Mouse (Mus musculus) C2C12 (cell line): ENCODE results near the gene Ank.

Experiments
- CEBPB ChIP-seq: IDR thresholded peaks from one replicate; pipeline ENCODE4 v1.6.1; 2011; ENCODE audit warnings: low read depth, mild to moderate bottlenecking, control low read depth, moderate library complexity
- CTCF ChIP-seq: IDR thresholded peaks from one replicate; pipeline ENCODE4 v1.5.1; 2011; ENCODE audit not compliant: control insufficient read depth, insufficient read depth, insufficient read length
- FOSL1 ChIP-seq: IDR thresholded peaks from one replicate; pipeline ENCODE4 v1.8.0; 2011; ENCODE audit warnings: mild to moderate bottlenecking, low read length; ENCODE audit not compliant: poor library complexity, insufficient read depth, severe bottlenecking
- MAX ChIP-seq: IDR thresholded peaks from one replicate; pipeline ENCODE4 v1.6.1; 2011; ENCODE audit warnings: mild to moderate bottlenecking, control low read depth

DNA sequence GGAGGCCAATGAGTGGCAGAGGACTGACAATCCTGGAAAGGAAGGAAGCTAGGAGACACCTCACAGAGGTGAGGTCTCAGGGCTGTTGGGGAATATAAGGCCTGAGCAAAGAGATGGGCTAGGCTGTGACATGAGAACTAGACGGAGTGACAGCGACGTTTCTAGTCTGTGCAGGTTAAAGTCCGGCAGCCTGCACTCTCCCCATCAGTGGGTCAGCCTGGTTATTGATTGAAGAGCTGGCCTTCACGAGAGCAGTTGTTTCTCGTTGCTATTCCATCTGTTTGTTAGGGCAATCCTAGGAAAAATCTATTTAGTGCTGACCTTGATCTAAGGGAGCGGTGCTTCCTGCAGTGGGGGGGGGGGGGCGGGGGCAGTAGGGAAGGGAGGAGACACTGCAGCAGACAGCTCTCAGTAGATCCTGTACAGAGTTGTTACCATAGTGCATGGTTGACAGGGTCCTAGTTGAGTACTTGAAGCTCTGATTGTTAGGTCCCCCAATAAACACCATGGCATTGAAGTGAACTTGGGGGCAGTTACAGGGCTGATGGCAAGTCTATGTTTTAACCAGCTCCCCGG lies 21.6 kb upstream of the Ank start:
- TF ChIP-seq CTCF (no peak), MAX (no peak), FOSL1 (no peak), CEBPB (no peak)
